Mouse (Mus musculus) lung, postnatal 0 days (tissue): Measurements from ENCODE around the gene Hoxa1. TPM values are rescaled to one million over a fixed set of nuclear protein-coding genes. Genes with fewer than 3 reads are reported as not detected.
A peak's percentile ranks its signal among the peaks of the same experiment; 100 is the strongest.

Experiments
- ATAC-seq: fragments of 200-750 bp; cut with Nextera tagmentation; 2 replicates; pipeline ENCODE4 v1.8.0; 2017; ENCODE audit warnings: moderate library complexity
- DNase-seq: peaks from one replicate; pipeline ENCODE4 v3.0.0-alpha.2; 2016; ENCODE audit warnings: low spot score
- H3K27ac ChIP-seq: fragments of 300-500 bp; sonication (generic); 2 replicates; pipeline ENCODE4 v1.5.1; 2014; ENCODE audit warnings: antibody characterized with exemption, mild to moderate bottlenecking, low read length, mixed read lengths
- H3K27me3 ChIP-seq: fragments of 300-500 bp; sonication (generic); replicated peaks from 2 replicates; pipeline ENCODE4 v1.6.1; 2014; ENCODE audit warnings: low read length, mixed read lengths; ENCODE audit not compliant: insufficient read depth
- H3K36me3 ChIP-seq: fragments of 300-500 bp; sonication (generic); 2 replicates; pipeline ENCODE4 v1.6.1; 2014; ENCODE audit warnings: low read length, mixed read lengths; ENCODE audit not compliant: insufficient read depth
- H3K4me1 ChIP-seq: fragments of 300-500 bp; sonication (generic); 2 replicates; pipeline ENCODE4 v1.6.1; 2014; ENCODE audit warnings: antibody characterized with exemption, low read depth, low read length, mixed read lengths; ENCODE audit not compliant: insufficient read depth
- H3K4me2 ChIP-seq: fragments of 300-500 bp; sonication (generic); replicated peaks from 2 replicates; pipeline ENCODE4 v1.6.1; 2014; ENCODE audit warnings: low read depth, mild to moderate bottlenecking, low read length, moderate library complexity, mixed read lengths
- H3K4me3 ChIP-seq: fragments of 300-500 bp; sonication (generic); 2 replicates; pipeline ENCODE4 v1.5.1; 2014; ENCODE audit warnings: low read depth, low read length
- H3K9ac ChIP-seq: fragments of 300-500 bp; sonication (generic); replicated peaks from 2 replicates; pipeline ENCODE4 v1.6.1; 2014; ENCODE audit warnings: low read depth, mild to moderate bottlenecking
- H3K9me3 ChIP-seq: fragments of 300-500 bp; sonication (generic); 2 replicates; pipeline ENCODE4 v1.6.1; 2016; ENCODE audit warnings: low read length, mixed read lengths
- CTCF ChIP-seq: IDR thresholded peaks from 2 replicates; pipeline ENCODE4 v1.5.1; 2016; ENCODE audit warnings: antibody characterized with exemption, mild to moderate bottlenecking
- EP300 ChIP-seq: IDR thresholded peaks from 2 replicates; pipeline ENCODE4 v1.6.1; 2016; ENCODE audit warnings: antibody characterized with exemption, mild to moderate bottlenecking, control low read depth
- WGBS: fragments of 180-500 bp; shearing (Covaris S2); extraction: QIAGEN DNeasy Blood & Tissue Kit; methylation state at CpG from one replicate; pipeline ENCODE4 v1.1.7; 2014; 5-methylcytosine and 5-hydroxymethylcytosine counted together
- polyA plus RNA-seq: library from polyadenylated mRNA; unstranded; fragments of >200 nt; fragmentation: Nextera tagmentation; extraction: Ambion mirVana; gene quantifications from 2 replicates; pipeline ENCODE4 v1.2.1, GENCODE M21; 2015

Hoxa1 gene
- polyA plus RNA-seq, 1 experiment from 2014 or later, result 1.0 TPM

DNA sequence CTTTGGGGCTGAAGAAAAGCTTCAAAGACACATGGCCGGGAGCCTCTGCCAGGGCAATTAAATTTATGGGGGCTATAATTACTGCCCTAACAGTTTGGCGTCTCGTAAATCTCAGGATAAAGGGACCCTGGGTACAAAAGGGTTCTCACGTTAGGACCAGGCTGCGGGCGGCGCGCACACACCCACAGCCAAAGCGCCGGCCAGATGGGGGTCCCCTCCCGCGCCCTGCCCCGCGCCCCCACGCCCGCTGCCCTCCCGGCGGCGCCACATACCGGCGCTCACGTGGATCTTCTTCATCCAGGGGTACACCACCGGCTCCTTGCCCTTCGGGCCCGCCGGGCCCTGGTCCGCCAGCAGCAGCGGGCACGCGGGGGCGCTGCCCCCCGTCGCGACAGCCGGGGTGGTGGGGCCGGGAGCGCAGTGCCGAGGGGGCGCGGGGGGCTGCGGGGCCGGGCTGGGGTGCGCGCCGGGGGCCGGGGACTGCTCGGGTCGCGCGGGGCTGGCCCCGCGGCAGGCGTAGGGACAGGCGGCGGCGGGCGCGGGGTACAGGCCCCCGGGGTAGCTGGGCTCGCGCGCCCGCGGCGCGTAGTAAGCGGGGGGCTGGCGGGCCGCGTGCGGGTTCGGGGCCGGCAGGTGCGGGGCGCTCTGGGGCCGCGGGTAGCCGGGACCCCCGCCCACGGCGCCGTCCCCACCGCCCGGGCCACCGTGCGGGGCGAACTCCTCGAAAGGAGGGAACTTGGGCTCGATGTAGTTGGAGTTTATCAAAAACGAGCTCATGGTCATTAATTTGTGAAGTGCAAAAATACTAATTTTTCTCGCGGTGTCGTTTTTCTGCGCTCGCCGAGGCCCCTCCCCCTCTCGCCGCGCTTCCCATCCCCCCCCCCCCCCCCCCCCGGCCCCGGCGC is 33.0 kb upstream of the Hoxa1 start, which contains the start of gene Hoxa4:
Gene Hoxa4, minus strand, starts transcription at position 848 of the 905 bp plus-strand sequence.
- Histone ChIP-seq H3K27ac (peak within 1 kb of the TSS; percentile 93), H3K27me3 (0 out of 2 replicates have a peak, but pooled peaks cover 13% of the 10 kb centered on the region), H3K9me3 (no peaks in the 10 kb centered on the region), H3K4me1 (peaks cover 3% of the 10 kb centered on the region; the same call in 1 of the 2 replicates), H3K9ac (peak within 1 kb of the TSS; percentile 79), H3K36me3 (no peaks in the 10 kb centered on the region), H3K4me2 (peak within 1 kb of the TSS; percentile 90), H3K4me3 (peak within 1 kb of the TSS; percentile 62)
- TF ChIP-seq CTCF, result no peak; the same call in 1 of the 2 replicates
- under 1% methylated on average over 52 of the region's 102 CpGs for WGBS
- no peak for DNase-seq
- 0 out of 2 replicates have a peak, but pooled peaks have one; percentile 15 for ATAC-seq

DNA sequence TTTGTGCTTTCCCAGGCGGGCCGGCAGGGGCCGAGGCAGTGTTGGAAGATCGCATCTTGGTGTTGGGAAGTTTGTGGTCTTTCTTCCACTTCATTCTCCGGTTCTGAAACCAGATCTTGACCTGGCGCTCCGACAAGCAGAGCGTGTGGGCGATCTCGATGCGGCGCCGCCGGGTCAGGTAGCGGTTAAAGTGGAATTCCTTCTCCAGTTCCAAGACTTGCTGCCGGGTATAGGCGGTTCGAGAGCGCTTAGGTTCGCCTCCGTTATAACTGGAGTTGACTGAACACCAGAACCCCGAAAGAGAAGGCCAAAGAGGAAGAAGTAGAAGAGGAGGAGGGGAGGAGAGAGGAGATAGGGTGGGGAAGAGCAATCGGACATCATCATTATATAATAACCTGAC is 32.3 kb upstream of the Hoxa1 start:
- H3K4me1 ChIP-seq, result peaks cover 3% of the 10 kb centered on the region; the same call in 1 of the 2 replicates
- peak; percentile 75 for DNase-seq
- TF ChIP-seq CTCF (0 out of 2 replicates have a peak, but pooled peaks have one; percentile 17), EP300 (no peak)
- no peaks in the 10 kb centered on the region for H3K9me3 ChIP-seq
- 0 out of 2 replicates have a peak, but pooled peaks cover 13% of the 10 kb centered on the region for H3K27me3 ChIP-seq
- no peaks in the 10 kb centered on the region for H3K36me3 ChIP-seq
- ATAC-seq, result no peak
- H3K4me3 ChIP-seq, result peak overlapping the region; percentile 62
- H3K4me2 ChIP-seq, result peak overlapping the region; percentile 90
- 3% methylated on average over 23 of the region's 23 CpGs for WGBS
- H3K27ac ChIP-seq, result peak overlapping the region; percentile 93
- peak overlapping the region; percentile 79 for H3K9ac ChIP-seq

- H3K9ac ChIP-seq, result 0 out of 2 replicates have a peak overlapping the region, but pooled peaks have one; percentile 79
- H3K4me2 ChIP-seq, result peak overlapping the region; percentile 90
- H3K27me3 ChIP-seq, result 0 out of 2 replicates have a peak, but pooled peaks cover 13% of the 10 kb centered on the region
- no peaks in the 10 kb centered on the region for H3K36me3 ChIP-seq
- DNase-seq (no peak), ATAC-seq (no peak)
- TF ChIP-seq EP300, result no peak
- TF ChIP-seq CTCF, result no peak
- peak overlapping the region; percentile 62; the same call in 1 of the 2 replicates for H3K4me3 ChIP-seq
- H3K4me1 ChIP-seq, result peaks cover 3% of the 10 kb centered on the region; the same call in 1 of the 2 replicates
- H3K27ac ChIP-seq, result peak overlapping the region; percentile 93
- H3K9me3 ChIP-seq, result no peaks in the 10 kb centered on the region
- 15% methylated on average over 8 of the region's 8 CpGs for WGBS
These were observed 31.8 kb upstream of the Hoxa1 start for GRCm38 (mm10) chr6:52189909-52190308.

DNA sequence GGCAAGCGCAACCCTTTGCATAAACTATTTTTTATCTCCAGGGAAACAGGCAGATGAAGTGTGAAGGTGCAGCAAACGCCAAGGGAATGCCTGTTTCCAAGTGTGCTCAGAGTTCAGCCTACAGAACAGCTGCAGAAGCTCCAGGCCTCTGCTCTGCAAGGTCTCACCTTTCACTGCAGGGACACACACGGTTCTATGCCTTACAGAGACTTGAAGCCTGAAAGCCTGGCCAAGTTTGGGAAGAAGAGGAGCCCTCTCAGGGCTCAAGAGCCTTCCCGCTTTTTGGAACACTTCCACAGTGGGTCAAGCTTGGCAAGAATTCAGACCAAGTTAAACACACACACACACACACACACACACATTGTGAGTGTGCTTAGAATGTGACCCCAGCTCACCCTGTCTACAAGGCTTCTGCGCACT is 31.1 kb upstream of the Hoxa1 start:
- H3K4me3 ChIP-seq, result no peak overlapping the region
- H3K36me3 ChIP-seq, result no peaks in the 10 kb centered on the region
- TF ChIP-seq EP300 (peak; percentile 23; the same call in 1 of the 2 replicates), CTCF (no peak)
- peak; percentile 79 for ATAC-seq
- H3K9me3 ChIP-seq, result no peaks in the 10 kb centered on the region
- H3K9ac ChIP-seq, result no peak overlapping the region
- H3K27me3 ChIP-seq, result peaks cover 14% of the 10 kb centered on the region; the same call in 1 of the 2 replicates
- WGBS, result 11% methylated on average over 5 of the region's 5 CpGs
- H3K27ac ChIP-seq, result peak overlapping the region; percentile 93
- no peak overlapping the region for H3K4me2 ChIP-seq
- H3K4me1 ChIP-seq, result peaks cover 9% of the 10 kb centered on the region; the same call in 1 of the 2 replicates
- peak; percentile 92 for DNase-seq

- no peaks in the 10 kb centered on the region for H3K36me3 ChIP-seq
- ATAC-seq, result no peak
- H3K9me3 ChIP-seq, result no peaks in the 10 kb centered on the region
- no peak overlapping the region for H3K4me3 ChIP-seq
- WGBS, result 69% methylated on average over 1 of the region's 1 CpGs
- H3K4me1 ChIP-seq, result peaks cover 9% of the 10 kb centered on the region; the same call in 1 of the 2 replicates
- H3K27ac ChIP-seq, result no peak overlapping the region
- H3K27me3 ChIP-seq, result peaks cover 19% of the 10 kb centered on the region
- TF ChIP-seq EP300 (no peak), CTCF (peak; percentile 36)
- DNase-seq, result no peak
- no peak overlapping the region for H3K9ac ChIP-seq
- no peak overlapping the region for H3K4me2 ChIP-seq
These were observed 28.4 kb upstream of the Hoxa1 start for GRCm38 (mm10) chr6:52186500-52186899.

DNA sequence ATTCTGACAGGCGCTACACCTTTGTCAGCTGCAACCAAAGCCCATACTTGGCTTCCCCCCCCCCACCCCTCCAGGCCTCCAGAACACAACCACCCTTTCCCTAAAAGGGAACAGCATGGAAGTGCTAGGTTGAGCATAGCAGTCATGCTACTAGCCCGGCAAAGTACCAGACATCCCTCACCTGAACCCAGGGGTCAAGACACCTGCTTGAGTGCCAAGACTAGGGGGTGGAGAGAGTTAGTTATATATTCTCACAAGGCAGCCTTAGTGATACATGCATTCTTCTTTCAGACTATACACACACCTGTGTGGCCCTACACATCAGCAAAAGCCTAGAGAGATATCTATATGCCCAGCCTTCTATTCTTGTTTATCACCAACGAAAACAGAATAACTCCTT is 27.7 kb upstream of the Hoxa1 start:
- WGBS, result 36% methylated on average over 3 of the region's 3 CpGs
- H3K36me3 ChIP-seq, result no peaks in the 10 kb centered on the region
- peaks cover 20% of the 10 kb centered on the region for H3K27me3 ChIP-seq
- TF ChIP-seq CTCF (no peak), EP300 (no peak)
- no peaks in the 10 kb centered on the region for H3K9me3 ChIP-seq
- no peak for DNase-seq
- H3K4me3 ChIP-seq, result no peak overlapping the region
- no peak overlapping the region for H3K27ac ChIP-seq
- no peak for ATAC-seq
- H3K4me1 ChIP-seq, result peaks cover 9% of the 10 kb centered on the region; the same call in 1 of the 2 replicates
- H3K4me2 ChIP-seq, result peak overlapping the region; percentile 29; the same call in 1 of the 2 replicates
- no peak overlapping the region for H3K9ac ChIP-seq
